In the genomic region with DNA sequence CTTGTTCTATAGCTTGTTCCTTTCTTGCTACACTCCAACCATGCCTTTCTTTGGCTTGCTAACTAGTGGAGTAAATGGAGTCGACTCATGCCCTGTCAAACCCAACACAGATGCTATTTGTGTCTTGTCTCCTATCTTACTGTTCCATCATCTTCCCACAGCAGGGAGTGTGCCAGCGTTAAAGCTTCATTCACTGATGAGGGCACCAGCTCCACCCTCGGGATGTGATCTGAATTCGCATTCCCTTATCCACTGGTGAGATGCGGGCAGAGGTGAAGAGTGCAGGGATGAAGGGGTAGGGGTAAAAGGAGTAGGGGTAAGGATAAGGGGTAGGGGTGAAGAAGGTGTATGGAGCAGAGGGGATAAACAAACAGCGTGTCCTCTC, we compare ENCODE assay signal across 28 mouse cellular contexts. TPM values are rescaled to one million over a fixed set of nuclear protein-coding genes. Genes with fewer than 3 reads are reported as not detected.
DNase-seq lines count a peak whose midpoint lies in the region; ATAC-seq and TF ChIP-seq lines count a peak whose summit lies in the region.
"Had no signal": no experiment of that assay in that cellular context is flagged by ENCODE, and none has a peak within 500 bp of the region (broad histone marks: within the 10 kb centered on the region; RNA-seq: fewer than 3 reads in every experiment).

No protein-coding gene starts in this region.

- 51% methylated on average over 6 of the region's 6 CpGs for WGBS in heart, embryonic 13.5 days

- TF ChIP-seq CTCF in gastrocnemius, adult 2 months (IDR thresholded peaks at IDR 0.05), result no peak
- no peak for TF ChIP-seq CTCF in testis, adult 2 months (IDR thresholded peaks at IDR 0.05; ENCODE audit: control insufficient read depth, insufficient read depth, insufficient replicate concordance, low read depth, low read length)

- no peaks in the 10 kb centered on the region for H3K27me3 ChIP-seq in heart, embryonic 13.5 days (replicated peaks)
- H3K27me3 ChIP-seq in testis, adult 2 months (ENCODE audit: control insufficient read depth, insufficient read depth, low read length), result no peaks in the 10 kb centered on the region
- H3K27me3 ChIP-seq: embryonic facial prominence, embryonic 13.5 days; forebrain, embryonic 13.5 days; hindbrain, embryonic 13.5 days; limb, embryonic 12.5 days; megakaryocyte, embryonic 14.5 days; midbrain, embryonic 15.5 days; neural tube, embryonic 13.5 days; stomach, embryonic 15.5 days had no signal

- H3K9ac ChIP-seq in heart, embryonic 13.5 days, result peak overlapping the region; percentile 70
- H3K9ac ChIP-seq: embryonic facial prominence, embryonic 13.5 days; forebrain, embryonic 13.5 days; hindbrain, embryonic 13.5 days; limb, embryonic 12.5 days; liver, postnatal 0 days; midbrain, embryonic 15.5 days; neural tube, embryonic 13.5 days; stomach, embryonic 15.5 days had no signal

- peaks cover 16% of the 10 kb centered on the region for H3K36me3 ChIP-seq in heart, embryonic 13.5 days
- no peaks in the 10 kb centered on the region; the same call in 1 of the 2 replicates for H3K36me3 ChIP-seq in testis, adult 2 months (ENCODE audit: control insufficient read depth, insufficient read depth, low read length)
- H3K36me3 ChIP-seq: stomach, embryonic 15.5 days had no signal

- H3K9me3 ChIP-seq in heart, embryonic 13.5 days, result 0 out of 2 replicates have a peak, but pooled peaks cover 3% of the 10 kb centered on the region
- H3K9me3 ChIP-seq: embryonic facial prominence, embryonic 13.5 days; forebrain, embryonic 13.5 days; hindbrain, embryonic 13.5 days; limb, embryonic 12.5 days; megakaryocyte, embryonic 14.5 days; midbrain, embryonic 15.5 days; neural tube, embryonic 13.5 days; stomach, embryonic 15.5 days had no signal

- H3K4me2 ChIP-seq in heart, embryonic 13.5 days, result peak overlapping the region; percentile 40
- H3K4me2 ChIP-seq: embryonic facial prominence, embryonic 13.5 days; forebrain, embryonic 13.5 days; hindbrain, embryonic 13.5 days; limb, embryonic 12.5 days; liver, embryonic 11.5 days; midbrain, embryonic 15.5 days; neural tube, embryonic 13.5 days; stomach, embryonic 15.5 days had no signal

- H3K4me3 ChIP-seq in gastrocnemius, adult 2 months, result no peak overlapping the region
- no peak overlapping the region for H3K4me3 ChIP-seq in heart, embryonic 13.5 days
- H3K4me3 ChIP-seq in testis, adult 2 months (ENCODE audit: control insufficient read depth, low read depth, low read length), result no peak overlapping the region
- H3K4me3 ChIP-seq: embryonic facial prominence, embryonic 13.5 days; forebrain, embryonic 13.5 days; hindbrain, embryonic 13.5 days; limb, embryonic 12.5 days; megakaryocyte, embryonic 14.5 days; midbrain, embryonic 15.5 days; neural tube, embryonic 13.5 days; stomach, embryonic 15.5 days had no signal

- H3K27ac ChIP-seq in gastrocnemius, adult 2 months, result peak overlapping the region; percentile 74
- peak overlapping the region; percentile 95 for H3K27ac ChIP-seq in heart, embryonic 13.5 days (replicated peaks)
- peak overlapping the region; percentile 61 for H3K27ac ChIP-seq in testis, adult 2 months (ENCODE audit: control insufficient read depth, insufficient read depth, low read depth, low read length)
- H3K27ac ChIP-seq: embryonic facial prominence, embryonic 13.5 days; forebrain, embryonic 13.5 days; hindbrain, embryonic 13.5 days; limb, embryonic 12.5 days; midbrain, embryonic 15.5 days; stomach, embryonic 15.5 days had no signal

- peaks cover 54% of the 10 kb centered on the region for H3K4me1 ChIP-seq in heart, embryonic 13.5 days
- no peaks in the 10 kb centered on the region for H3K4me1 ChIP-seq in testis, adult 2 months (ENCODE audit: control insufficient read depth, insufficient read depth, low read length)
- H3K4me1 ChIP-seq: embryonic facial prominence, embryonic 13.5 days; forebrain, embryonic 13.5 days; limb, embryonic 12.5 days; megakaryocyte, embryonic 14.5 days; midbrain, embryonic 15.5 days had no signal

- TF ChIP-seq POLR2A in testis, adult 2 months (IDR thresholded peaks at IDR 0.05; ENCODE audit: control insufficient read depth, low read depth, low read length), result no peak

- intact Hi-C loops in gastrocnemius, adult 2 months (cut with DNase I), result no loop called here

- no peak for DNase-seq in gastrocnemius, adult 2 months
- DNase-seq in gastrocnemius, adult 18-20 months (ENCODE audit: low spot score), result no peak
- no peak for DNase-seq in heart, adult 8-10 months (ENCODE audit: low spot score)
- no peak for DNase-seq in testis, postnatal 10 days (ENCODE audit: low spot score)
- no peak for DNase-seq in spleen, adult 12 weeks (ENCODE audit: low spot score)
- DNase-seq: adrenal gland, postnatal 14 days; cerebellum, adult 8-10 months; cerebellum, postnatal 36 days; embryo, embryonic 11 days; gastrocnemius, postnatal 14 days; kidney, adult 8-10 months; kidney, postnatal 10 days; liver, postnatal 0 days; right cerebral cortex, adult 18-20 months; right cerebral cortex, postnatal 4 days; thymus, adult 2 months; thymus, postnatal 4 days had no signal

- no peak for ATAC-seq in heart, embryonic 13.5 days (ENCODE audit: extremely low read depth, insufficient number of reproducible peaks, low FRiP score, low TSS enrichment)
- ATAC-seq: forebrain, embryonic 13.5 days; liver, postnatal 0 days; midbrain, embryonic 15.5 days had no signal

RNA-seq across cellular contexts. Expression of gene Ccdc141, which starts 12.6 kb away (rescaled TPM):
- total RNA-seq in gastrocnemius, adult 2 months (2021), result 1 to 10 TPM; 5.4 to 6.5 TPM
- total RNA-seq in gastrocnemius, adult 18-20 months (2021), result 1 to 10 TPM; 4.2 to 5.1 TPM
- 156 and 170 TPM in 2 replicates for polyA plus RNA-seq in heart, embryonic 13.5 days (2015; fragmentation: Nextera tagmentation; extraction: Ambion mirVana)
- 100 to 1,000 TPM; 169 to 239 (median 208) TPM for total RNA-seq in heart, adult 8-10 months (2022)
- 1.2 and 2.0 TPM in 2 replicates for polyA plus RNA-seq in testis, adult 2 months (2012; rRNA removed)

Comparison
In these comparisons a context has a peak if more than half of its experiments do, and no peak if none do; other contexts are left out.
1. RNA of gene Ccdc141, which starts 12.6 kb away (total RNA-seq): 169 to 239 TPM in heart, adult 8-10 months; 5.4 to 6.5 TPM in gastrocnemius, adult 2 months and 4.2 to 5.1 TPM in gastrocnemius, adult 18-20 months; every median in the first group is over 10 times any median in the second.
2. Peak in every context shown above with its lines, with median percentiles within 50 percentile points of each other: H3K27ac ChIP-seq.